Mouse (Mus musculus): Measurements from ENCODE around the gene Cnbp. TPM values are rescaled to one million over a fixed set of nuclear protein-coding genes. Genes with fewer than 3 reads are reported as not detected.

Cnbp gene
- total RNA-seq, 2 experiments from 2014 or later, result 475 to 511 TPM

GRCm38 (mm10) chr6:87845031-87845695 is 5.7 kb downstream of the Cnbp start:
- intact Hi-C loops (cut with DNase I), result no loop called here
- Histone ChIP-seq H3K4me3 (no peak overlapping the region), H3K27ac (no peak overlapping the region)
- no peak for DNase-seq
- no peak for TF ChIP-seq CTCF (IDR thresholded peaks at IDR 0.05)

- H3K27ac ChIP-seq, result no peak overlapping the region
- H3K4me3 ChIP-seq, result no peak overlapping the region
- no peak for DNase-seq
- intact Hi-C loops (cut with DNase I), result no loop called here
- TF ChIP-seq CTCF (IDR thresholded peaks at IDR 0.05), result peak; percentile 43
Observed at GRCm38 (mm10) chr6:87842254-87842653, 8.7 kb downstream of the Cnbp start.

- intact Hi-C loops (cut with DNase I), result no loop called here
- no peak for DNase-seq
- TF ChIP-seq CTCF (IDR thresholded peaks at IDR 0.05), result no peak
Observed at GRCm38 (mm10) chr6:87841635-87842034, 9.3 kb downstream of the Cnbp start.

GRCm38 (mm10) chr6:87839797-87840341 is 11.0 kb downstream of the Cnbp start:
- peak overlapping the region; percentile 100 for H3K27ac ChIP-seq
- intact Hi-C loops (cut with DNase I), result loop anchor here (2.0 kb wide), 1 partner anchor 47 kb away; the partner anchor contains the start of gene Copg1
- no peak for DNase-seq
- no peak for TF ChIP-seq CTCF (IDR thresholded peaks at IDR 0.05)
- peak overlapping the region; percentile 81; the same call in 1 of the 2 replicates for H3K4me3 ChIP-seq

More at GRCm38 (mm10) chr6:87841635-87842034, 9.3 kb downstream of the Cnbp start:
- H3K4me3 ChIP-seq, result no peak overlapping the region
- H3K27ac ChIP-seq, result no peak overlapping the region

GRCm38 (mm10) chr6:87838551-87839197 is 12.2 kb downstream of the Cnbp start, which contains the start of gene Isy1:
TSS of gene Isy1 (minus strand) at chr6:87838798.
- TF ChIP-seq CTCF (IDR thresholded peaks at IDR 0.05), result no peak; the same call in 1 of the 2 replicates
- intact Hi-C loops (cut with DNase I), result loop anchor here (2.0 kb wide), 1 partner anchor 48 kb away; the partner anchor contains the start of gene Copg1
- peak within 1 kb of the TSS; percentile 100 for H3K27ac ChIP-seq
- peak within 1 kb of the TSS; percentile 81 for H3K4me3 ChIP-seq
- DNase-seq, result peak; percentile 96

- intact Hi-C loops (cut with DNase I), result no loop called here
- no peak for DNase-seq
- no peak within 1 kb of the TSS for H3K27ac ChIP-seq
- TF ChIP-seq CTCF (IDR thresholded peaks at IDR 0.05), result no peak
- no peak within 1 kb of the TSS for H3K4me3 ChIP-seq
Observed at GRCm38 (mm10) chr6:87835695-87836094, 15.2 kb downstream of the Cnbp start, which contains the start of gene Gm45140. TSS of gene Gm45140 (minus strand) at chr6:87835795.

GRCm38 (mm10) chr6:87820366-87820765 is 30.5 kb downstream of the Cnbp start:
- DNase-seq, result no peak

GRCm38 (mm10) chr6:87814486-87814885 is 36.4 kb downstream of the Cnbp start:
- no peak overlapping the region for H3K27ac ChIP-seq
- intact Hi-C loops (cut with DNase I), result loop anchor here (5.0 kb wide), 1 partner anchor 52 kb away; no protein-coding TSS in a partner anchor
- H3K4me3 ChIP-seq, result no peak overlapping the region
- DNase-seq, result no peak
- no peak for TF ChIP-seq CTCF (IDR thresholded peaks at IDR 0.05)

More at GRCm38 (mm10) chr6:87820366-87820765, 30.5 kb downstream of the Cnbp start:
- TF ChIP-seq CTCF (IDR thresholded peaks at IDR 0.05), result no peak
- intact Hi-C loops (cut with DNase I), result no loop called here
- H3K4me3 ChIP-seq, result no peak overlapping the region
- H3K27ac ChIP-seq, result no peak overlapping the region

- no peak for TF ChIP-seq CTCF (IDR thresholded peaks at IDR 0.05)
- Histone ChIP-seq H3K27ac (peak overlapping the region; percentile 95), H3K4me3 (peak overlapping the region; percentile 90)
- no peak for DNase-seq
- intact Hi-C loops (cut with DNase I), result loop anchor here (5.0 kb wide), 1 partner anchor 50 kb away; no protein-coding TSS in a partner anchor
Observed at GRCm38 (mm10) chr6:87812656-87813055, 38.2 kb downstream of the Cnbp start.

GRCm38 (mm10) chr6:87811675-87812338 is 39.1 kb downstream of the Cnbp start, which contains the start of gene Rab43:
TSS of gene Rab43 (minus strand) at chr6:87812164.
- peak; percentile 49 for TF ChIP-seq CTCF (IDR thresholded peaks at IDR 0.05)
- intact Hi-C loops (cut with DNase I), result loop anchor here (5.0 kb wide), 1 partner anchor 50 kb away; no protein-coding TSS in a partner anchor
- Histone ChIP-seq H3K27ac (peak within 1 kb of the TSS; percentile 95), H3K4me3 (peak within 1 kb of the TSS; percentile 90)
- peak; percentile 98 for DNase-seq

GRCm38 (mm10) chr6:87810713-87811669 is 39.9 kb downstream of the Cnbp start:
- intact Hi-C loops (cut with DNase I), result loop anchor here (5.0 kb wide), 1 partner anchor 49 kb away; no protein-coding TSS in a partner anchor
- peak overlapping the region; percentile 95 for H3K27ac ChIP-seq
- peak overlapping the region; percentile 90 for H3K4me3 ChIP-seq
- DNase-seq, result peak; percentile 78
- no peak for TF ChIP-seq CTCF (IDR thresholded peaks at IDR 0.05)
